Mouse (Mus musculus) midbrain, embryonic 16.5 days (tissue): ENCODE data around the gene Mecom. TPM values are rescaled to one million over a fixed set of nuclear protein-coding genes. Genes with fewer than 3 reads are reported as not detected.

Experiments used
- ATAC-seq: fragments of 200-750 bp; cut with Nextera tagmentation; 2 replicates; pipeline ENCODE4 v1.8.0; 2017; ENCODE audit warnings: moderate TSS enrichment
- H3K27ac ChIP-seq: fragments of 300-500 bp; sonication (generic); 2 replicates; pipeline ENCODE4 v1.5.1; 2014; ENCODE audit warnings: mild to moderate bottlenecking, low read length, mixed read lengths
- H3K27me3 ChIP-seq: fragments of 300-500 bp; sonication (generic); 2 replicates; pipeline ENCODE4 v1.6.1; 2014; ENCODE audit warnings: low read depth, low read length, mixed read lengths; ENCODE audit not compliant: control insufficient read depth, insufficient read depth
- H3K36me3 ChIP-seq: fragments of 300-500 bp; sonication (generic); 2 replicates; pipeline ENCODE4 v1.6.1; 2014; ENCODE audit warnings: mild to moderate bottlenecking, low read length, moderate library complexity, mixed read lengths; ENCODE audit not compliant: control insufficient read depth, insufficient read depth
- H3K4me1 ChIP-seq: fragments of 300-500 bp; sonication (generic); 2 replicates; pipeline ENCODE4 v1.6.1; 2014; ENCODE audit warnings: mild to moderate bottlenecking, low read length, mixed read lengths; ENCODE audit not compliant: control insufficient read depth, insufficient read depth
- H3K4me2 ChIP-seq: fragments of 300-500 bp; sonication (generic); 2 replicates; pipeline ENCODE4 v1.6.1; 2014; ENCODE audit warnings: mild to moderate bottlenecking, low read length, mixed read lengths
- H3K4me3 ChIP-seq: fragments of 300-500 bp; sonication (generic); 2 replicates; pipeline ENCODE4 v1.5.1; 2014; ENCODE audit warnings: low read depth, mild to moderate bottlenecking, low read length, moderate library complexity, mixed read lengths
- H3K9ac ChIP-seq: fragments of 300-500 bp; sonication (generic); 2 replicates; pipeline ENCODE4 v1.6.1; 2014; ENCODE audit warnings: low read depth, low read length, mixed read lengths
- H3K9me3 ChIP-seq: fragments of 300-500 bp; sonication (generic); replicated peaks from 2 replicates; pipeline ENCODE4 v1.6.1; 2014; ENCODE audit warnings: mild to moderate bottlenecking, low read length, mixed read lengths; ENCODE audit not compliant: control insufficient read depth, poor library complexity, severe bottlenecking
- WGBS: fragments of 180-500 bp; shearing (Covaris S2); extraction: QIAGEN DNeasy Blood & Tissue Kit; methylation state at CpG from one replicate; pipeline ENCODE4 v1.1.7; 2014; 5-methylcytosine and 5-hydroxymethylcytosine counted together
- polyA plus RNA-seq: library from polyadenylated mRNA; unstranded; fragments of >200 nt; fragmentation: Nextera tagmentation; extraction: Ambion mirVana; gene quantifications from 2 replicates; pipeline ENCODE4 v1.2.1, GENCODE M21; 2015

Mecom gene
- polyA plus RNA-seq, 1 experiment from 2014 or later = 4.0 TPM

GRCm38 (mm10) chr3:30294433-30294832 lies 253.4 kb downstream of the Mecom start:
- WGBS = 94% methylated on average over 5 of the region's 5 CpGs
- H3K4me2 ChIP-seq = no peak overlapping the region
- H3K36me3 ChIP-seq = no peaks in the 10 kb centered on the region
- H3K4me3 ChIP-seq = no peak overlapping the region
- no peak overlapping the region for H3K9ac ChIP-seq
- peaks cover 2% of the 10 kb centered on the region; the same call in 1 of the 2 replicates for H3K4me1 ChIP-seq
- no peak overlapping the region for H3K27ac ChIP-seq
- H3K9me3 ChIP-seq = no peaks in the 10 kb centered on the region
- ATAC-seq = no peak
- H3K27me3 ChIP-seq = no peaks in the 10 kb centered on the region

DNA sequence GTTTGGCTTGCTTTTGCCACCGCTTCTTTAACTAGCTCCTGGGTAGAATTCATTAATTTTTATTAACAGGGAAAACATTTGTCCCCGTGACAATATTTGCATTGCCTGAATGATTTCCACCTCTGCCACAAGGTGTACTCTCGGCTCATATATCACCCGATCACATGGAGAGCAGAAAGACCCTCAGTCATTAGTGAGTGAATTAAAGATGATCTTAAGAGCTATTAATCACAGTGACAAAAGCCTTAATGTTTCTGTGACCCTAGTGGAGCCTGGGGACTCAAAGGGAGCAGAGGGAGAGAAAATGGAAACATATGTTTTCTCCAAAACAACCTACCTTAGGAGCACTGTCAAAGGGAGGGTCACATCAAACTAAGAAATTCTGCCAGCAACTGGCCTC lies 261.3 kb downstream of the Mecom start:
- H3K4me1 ChIP-seq = peaks cover 2% of the 10 kb centered on the region; the same call in 1 of the 2 replicates
- no peaks in the 10 kb centered on the region for H3K27me3 ChIP-seq
- no peak overlapping the region for H3K27ac ChIP-seq
- H3K9ac ChIP-seq = no peak overlapping the region
- ATAC-seq = no peak
- no peaks in the 10 kb centered on the region for H3K9me3 ChIP-seq
- H3K4me3 ChIP-seq = no peak overlapping the region
- 38% methylated on average over 4 of the region's 4 CpGs for WGBS
- no peaks in the 10 kb centered on the region for H3K36me3 ChIP-seq
- no peak overlapping the region for H3K4me2 ChIP-seq

DNA sequence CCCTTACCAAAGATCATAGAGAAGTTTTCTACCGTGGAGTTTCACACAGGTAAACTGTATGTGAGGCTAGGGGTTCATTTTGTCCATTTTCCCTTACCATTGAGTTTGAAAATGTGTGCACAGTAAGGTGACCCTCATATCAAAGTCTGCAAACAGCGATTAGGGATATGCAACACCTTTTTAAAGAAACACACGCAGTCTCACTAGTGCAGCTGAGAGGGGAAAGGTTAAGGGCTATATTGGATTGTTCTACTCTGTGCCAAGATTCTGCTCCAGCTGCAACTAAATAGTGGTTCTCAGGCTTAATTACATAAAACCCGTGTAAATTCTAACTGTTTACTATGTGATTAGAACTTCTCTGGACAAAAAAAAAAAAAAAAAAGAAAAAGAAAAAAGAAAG lies 263.7 kb downstream of the Mecom start:
- WGBS = 75% methylated on average over 4 of the region's 4 CpGs
- Histone ChIP-seq H3K9me3 (no peaks in the 10 kb centered on the region), H3K36me3 (no peaks in the 10 kb centered on the region), H3K9ac (no peak overlapping the region), H3K4me1 (peaks cover 2% of the 10 kb centered on the region; the same call in 1 of the 2 replicates), H3K27me3 (no peaks in the 10 kb centered on the region), H3K27ac (no peak overlapping the region), H3K4me2 (no peak overlapping the region), H3K4me3 (no peak overlapping the region)
- ATAC-seq = no peak

DNA sequence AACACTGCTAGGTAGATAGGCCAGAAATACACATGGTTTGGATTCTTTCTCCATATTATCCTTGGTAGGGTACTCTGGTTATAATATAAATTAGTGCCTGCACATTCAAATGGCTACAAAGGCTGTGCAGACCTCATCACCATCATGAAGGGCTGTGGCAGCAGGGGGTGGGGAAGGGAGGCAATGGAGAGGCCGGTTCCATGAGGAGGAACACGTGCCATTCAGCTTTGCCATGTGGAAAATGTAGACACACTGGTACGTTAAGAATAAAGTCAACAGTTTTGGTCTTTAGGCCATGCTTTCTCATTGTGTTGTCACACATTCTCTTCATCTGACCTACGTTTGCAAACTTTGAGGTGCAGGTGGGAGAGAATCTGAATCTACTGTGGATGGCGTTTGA lies 264.2 kb downstream of the Mecom start:
- H3K27ac ChIP-seq = no peak overlapping the region
- 85% methylated on average over 5 of the region's 5 CpGs for WGBS
- H3K4me1 ChIP-seq = peaks cover 2% of the 10 kb centered on the region; the same call in 1 of the 2 replicates
- no peak for ATAC-seq
- H3K36me3 ChIP-seq = no peaks in the 10 kb centered on the region
- H3K4me3 ChIP-seq = no peak overlapping the region
- no peak overlapping the region for H3K9ac ChIP-seq
- no peaks in the 10 kb centered on the region for H3K27me3 ChIP-seq
- no peak overlapping the region for H3K4me2 ChIP-seq
- H3K9me3 ChIP-seq = no peaks in the 10 kb centered on the region

- H3K27me3 ChIP-seq = no peaks in the 10 kb centered on the region
- H3K9me3 ChIP-seq = no peaks in the 10 kb centered on the region
- no peak overlapping the region for H3K4me3 ChIP-seq
- no peaks in the 10 kb centered on the region for H3K36me3 ChIP-seq
- no peak overlapping the region for H3K27ac ChIP-seq
- H3K4me1 ChIP-seq = peaks cover 2% of the 10 kb centered on the region; the same call in 1 of the 2 replicates
- WGBS = 64% methylated on average over 10 of the region's 10 CpGs
- no peak for ATAC-seq
- H3K9ac ChIP-seq = no peak overlapping the region
- no peak overlapping the region for H3K4me2 ChIP-seq
These were observed 270.2 kb downstream of the Mecom start for GRCm38 (mm10) chr3:30277569-30277968.

GRCm38 (mm10) chr3:30276099-30276498 lies 271.7 kb downstream of the Mecom start:
- Histone ChIP-seq H3K27me3 (no peaks in the 10 kb centered on the region), H3K9me3 (no peaks in the 10 kb centered on the region), H3K4me1 (no peaks in the 10 kb centered on the region), H3K9ac (no peak overlapping the region), H3K27ac (no peak overlapping the region), H3K36me3 (no peaks in the 10 kb centered on the region), H3K4me2 (no peak overlapping the region), H3K4me3 (no peak overlapping the region)
- WGBS = 74% methylated on average over 8 of the region's 8 CpGs
- ATAC-seq = no peak

- H3K4me3 ChIP-seq = no peak overlapping the region
- no peaks in the 10 kb centered on the region for H3K27me3 ChIP-seq
- no peaks in the 10 kb centered on the region for H3K9me3 ChIP-seq
- no peak overlapping the region for H3K4me2 ChIP-seq
- no peak for ATAC-seq
- no peaks in the 10 kb centered on the region for H3K36me3 ChIP-seq
- H3K27ac ChIP-seq = no peak overlapping the region
- no peaks in the 10 kb centered on the region for H3K4me1 ChIP-seq
- 73% methylated on average over 3 of the region's 3 CpGs for WGBS
- no peak overlapping the region for H3K9ac ChIP-seq
These were observed 278.6 kb downstream of the Mecom start for GRCm38 (mm10) chr3:30269253-30269652.

DNA sequence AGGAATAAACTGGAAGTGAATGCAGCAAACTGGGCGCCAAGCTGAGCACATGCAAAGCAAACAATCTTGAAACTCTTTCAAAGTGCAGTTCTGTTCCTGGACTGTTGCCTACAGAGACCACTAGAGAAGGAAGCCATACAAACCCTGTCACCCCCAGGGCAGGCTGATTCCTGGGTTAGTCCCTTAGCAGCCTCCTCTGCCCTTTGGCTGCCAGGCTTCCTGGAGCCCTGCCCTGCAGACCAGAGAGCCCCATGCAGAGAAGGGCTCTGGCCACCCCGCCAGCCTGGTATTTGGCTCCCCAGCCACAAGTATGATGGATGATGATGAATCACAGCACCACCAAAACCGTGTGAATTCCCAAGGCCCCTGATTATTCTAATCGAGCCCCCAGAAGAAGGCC lies 286.9 kb downstream of the Mecom start:
- Histone ChIP-seq H3K9ac (no peak overlapping the region), H3K9me3 (no peaks in the 10 kb centered on the region), H3K4me1 (no peaks in the 10 kb centered on the region), H3K27ac (no peak overlapping the region), H3K27me3 (no peaks in the 10 kb centered on the region), H3K4me2 (no peak overlapping the region), H3K4me3 (no peak overlapping the region), H3K36me3 (no peaks in the 10 kb centered on the region)
- 61% methylated on average over 4 of the region's 4 CpGs for WGBS
- ATAC-seq = no peak

- no peaks in the 10 kb centered on the region for H3K27me3 ChIP-seq
- ATAC-seq = no peak
- no peak overlapping the region for H3K4me3 ChIP-seq
- no peaks in the 10 kb centered on the region for H3K36me3 ChIP-seq
- WGBS = 79% methylated on average over 10 of the region's 10 CpGs
- no peak overlapping the region for H3K27ac ChIP-seq
- H3K9ac ChIP-seq = no peak overlapping the region
- H3K4me2 ChIP-seq = no peak overlapping the region
- no peaks in the 10 kb centered on the region for H3K4me1 ChIP-seq
- no peaks in the 10 kb centered on the region for H3K9me3 ChIP-seq
These were observed 289.4 kb downstream of the Mecom start for GRCm38 (mm10) chr3:30258421-30258820.
